Mouse (Mus musculus) C2C12 (cell line): Measurements from ENCODE around the gene Nfib.

Experiments used
- CTCF ChIP-seq: IDR thresholded peaks from one replicate; pipeline ENCODE4 v1.5.1; 2011; ENCODE audit not compliant: control insufficient read depth, insufficient read depth, insufficient read length
- MYOD1 ChIP-seq: IDR thresholded peaks from one replicate; pipeline ENCODE4 v1.6.1; 2011; ENCODE audit warnings: low read depth; ENCODE audit not compliant: control insufficient read depth, insufficient read length

DNA sequence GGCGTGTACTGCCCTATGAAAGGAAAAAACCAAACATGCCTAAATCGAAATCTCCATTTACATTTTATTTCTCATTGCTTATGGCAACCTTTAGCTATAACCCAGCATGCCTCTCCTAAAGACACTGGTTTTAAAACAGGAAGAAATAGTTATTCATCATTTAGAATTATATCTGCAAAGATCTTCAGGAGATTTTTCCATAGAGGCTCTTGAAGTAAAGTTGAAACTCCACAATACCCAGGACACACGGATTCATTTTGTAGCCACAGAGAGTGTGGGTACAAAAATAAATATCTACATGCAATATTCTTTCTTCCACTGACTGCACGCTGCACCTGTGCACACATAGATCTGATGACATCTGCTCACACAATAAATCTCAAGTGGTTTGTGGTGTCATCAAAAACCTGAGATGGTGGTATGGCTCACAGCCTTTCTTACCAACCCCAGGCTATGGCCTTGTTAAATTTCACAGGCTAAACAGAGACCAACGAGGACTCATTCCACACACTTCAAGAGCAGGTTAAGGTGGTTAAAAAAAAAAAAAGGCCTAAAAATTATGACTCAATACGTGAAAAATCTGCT, 189.2 kb downstream of the Nfib start:
- TF ChIP-seq CTCF: no peak
- TF ChIP-seq MYOD1: peak; percentile 66
